Mouse (Mus musculus): ENCODE results near the gene Kmt2b. TPM values are rescaled to one million over a fixed set of nuclear protein-coding genes. Genes with fewer than 3 reads are reported as not detected.

The Kmt2b gene
- polyA plus RNA-seq, 1 experiment from 2014 or later, result 10.4 TPM

DNA sequence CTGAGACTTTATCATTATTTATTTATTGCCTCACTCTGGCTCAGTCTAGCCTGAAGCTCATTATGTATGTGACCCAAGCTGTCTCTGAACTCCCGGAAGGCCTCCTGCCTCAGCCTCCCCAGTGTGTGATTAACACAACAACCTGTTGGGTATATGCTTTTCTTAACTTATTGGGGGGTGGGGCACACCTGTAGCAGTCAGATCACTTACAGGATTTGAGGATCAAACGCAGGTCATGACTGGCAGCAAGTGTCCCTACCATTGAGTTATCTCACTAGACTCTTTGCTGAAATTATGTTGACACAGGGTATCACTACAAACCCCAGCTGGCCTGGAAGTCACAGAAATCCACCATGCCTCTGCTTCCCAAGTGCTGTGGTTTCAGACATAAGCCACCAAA is 28.2 kb downstream of the Kmt2b start:
- no peak for ATAC-seq (replicated peaks)
- H3K4me2 ChIP-seq (replicated peaks), result no peak overlapping the region
- peaks cover 32% of the 10 kb centered on the region for H3K36me3 ChIP-seq
- WGBS, result 64% methylated on average over 2 of the region's 2 CpGs
- peaks cover 35% of the 10 kb centered on the region for H3K4me1 ChIP-seq
- H3K9ac ChIP-seq (replicated peaks), result no peak overlapping the region
- no peaks in the 10 kb centered on the region for H3K9me3 ChIP-seq
- H3K4me3 ChIP-seq, result peak overlapping the region; percentile 68; the same call in 1 of the 2 replicates
- H3K27me3 ChIP-seq, result no peaks in the 10 kb centered on the region
- H3K27ac ChIP-seq (replicated peaks), result peak overlapping the region; percentile 62

GRCm38 (mm10) chr7:30559443-30559954 is 29.0 kb downstream of the Kmt2b start, which contains the start of gene Lin37:
TSS of gene Lin37 (minus strand) at chr7:30559838.
- under 1% methylated on average over 20 of the region's 20 CpGs for WGBS

GRCm38 (mm10) chr7:30558656-30559442 is 29.7 kb downstream of the Kmt2b start:
- Histone ChIP-seq H3K36me3 (peaks cover 34% of the 10 kb centered on the region), H3K9ac (replicated peaks) (peak overlapping the region; percentile 69), H3K4me3 (peak overlapping the region; percentile 68), H3K27ac (replicated peaks) (peak overlapping the region; percentile 62; the same call in 1 of the 2 replicates), H3K4me2 (replicated peaks) (peak overlapping the region; percentile 76), H3K4me1 (peaks cover 30% of the 10 kb centered on the region), H3K9me3 (no peaks in the 10 kb centered on the region), H3K27me3 (no peaks in the 10 kb centered on the region)
- 19% methylated on average over 12 of the region's 12 CpGs for WGBS
- 0 out of 2 replicates have a peak, but pooled peaks have one; percentile 0 for ATAC-seq (replicated peaks)

More at GRCm38 (mm10) chr7:30559443-30559954, 29.0 kb downstream of the Kmt2b start, which contains the start of gene Lin37:
- H3K27me3 ChIP-seq, result no peaks in the 10 kb centered on the region
- peak within 1 kb of the TSS; percentile 76 for H3K4me2 ChIP-seq (replicated peaks)
- H3K9ac ChIP-seq (replicated peaks), result peak within 1 kb of the TSS; percentile 69
- H3K4me3 ChIP-seq, result peak within 1 kb of the TSS; percentile 68
- peaks cover 31% of the 10 kb centered on the region for H3K36me3 ChIP-seq
- peaks cover 35% of the 10 kb centered on the region for H3K4me1 ChIP-seq
- peak; percentile 90 for ATAC-seq (replicated peaks)
- H3K9me3 ChIP-seq, result no peaks in the 10 kb centered on the region
- H3K27ac ChIP-seq (replicated peaks), result peak within 1 kb of the TSS; percentile 62

DNA sequence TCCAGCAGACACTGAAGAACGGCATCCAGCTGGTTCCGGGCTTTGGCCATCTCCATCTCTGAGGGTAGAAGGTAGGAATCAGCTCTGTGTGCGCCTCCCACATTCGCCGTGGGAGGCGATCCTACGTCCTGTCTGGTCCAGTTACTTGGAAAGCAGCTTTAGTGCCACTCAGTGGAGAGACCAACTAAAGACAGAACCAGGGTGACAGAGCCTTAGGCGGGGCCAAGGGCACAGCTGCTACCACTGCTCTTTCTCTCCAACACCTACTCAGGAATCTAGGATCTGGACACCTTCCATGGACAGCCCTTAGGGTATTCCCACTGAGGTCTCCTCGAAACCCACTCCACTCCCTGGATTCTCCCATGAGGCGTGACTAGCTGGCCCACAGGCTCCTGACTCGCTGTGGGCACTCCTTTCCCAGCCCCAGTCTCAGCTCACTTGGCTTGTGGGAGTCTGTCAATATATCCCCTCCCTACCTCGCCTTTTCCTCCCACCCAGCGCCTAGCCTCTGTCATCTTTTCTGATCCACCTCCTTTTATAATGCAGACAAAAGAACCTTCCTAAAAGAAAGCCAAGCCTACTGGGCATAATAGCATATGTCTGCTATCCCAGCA is 30.5 kb downstream of the Kmt2b start:
- 90% methylated on average over 13 of the region's 13 CpGs for WGBS
- H3K9me3 ChIP-seq, result no peaks in the 10 kb centered on the region
- peaks cover 34% of the 10 kb centered on the region for H3K36me3 ChIP-seq
- no peaks in the 10 kb centered on the region for H3K27me3 ChIP-seq
- H3K4me3 ChIP-seq, result 0 out of 2 replicates have a peak overlapping the region, but pooled peaks have one; percentile 1
- no peak for ATAC-seq (replicated peaks)
- H3K27ac ChIP-seq (replicated peaks), result no peak overlapping the region
- H3K9ac ChIP-seq (replicated peaks), result peak overlapping the region; percentile 69; the same call in 1 of the 2 replicates
- peaks cover 35% of the 10 kb centered on the region for H3K4me1 ChIP-seq
- no peak overlapping the region; the same call in 1 of the 2 replicates for H3K4me2 ChIP-seq (replicated peaks)

- H3K27ac ChIP-seq (replicated peaks), result no peak overlapping the region
- no peak overlapping the region for H3K4me2 ChIP-seq (replicated peaks)
- ATAC-seq (replicated peaks), result no peak
- peaks cover 35% of the 10 kb centered on the region for H3K4me1 ChIP-seq
- H3K27me3 ChIP-seq, result no peaks in the 10 kb centered on the region
- WGBS, result 95% methylated on average over 18 of the region's 18 CpGs
- no peak overlapping the region for H3K9ac ChIP-seq (replicated peaks)
- no peak overlapping the region for H3K4me3 ChIP-seq
- H3K9me3 ChIP-seq, result no peaks in the 10 kb centered on the region
- peaks cover 34% of the 10 kb centered on the region for H3K36me3 ChIP-seq
Observed at GRCm38 (mm10) chr7:30556894-30557536, 31.5 kb downstream of the Kmt2b start.

DNA sequence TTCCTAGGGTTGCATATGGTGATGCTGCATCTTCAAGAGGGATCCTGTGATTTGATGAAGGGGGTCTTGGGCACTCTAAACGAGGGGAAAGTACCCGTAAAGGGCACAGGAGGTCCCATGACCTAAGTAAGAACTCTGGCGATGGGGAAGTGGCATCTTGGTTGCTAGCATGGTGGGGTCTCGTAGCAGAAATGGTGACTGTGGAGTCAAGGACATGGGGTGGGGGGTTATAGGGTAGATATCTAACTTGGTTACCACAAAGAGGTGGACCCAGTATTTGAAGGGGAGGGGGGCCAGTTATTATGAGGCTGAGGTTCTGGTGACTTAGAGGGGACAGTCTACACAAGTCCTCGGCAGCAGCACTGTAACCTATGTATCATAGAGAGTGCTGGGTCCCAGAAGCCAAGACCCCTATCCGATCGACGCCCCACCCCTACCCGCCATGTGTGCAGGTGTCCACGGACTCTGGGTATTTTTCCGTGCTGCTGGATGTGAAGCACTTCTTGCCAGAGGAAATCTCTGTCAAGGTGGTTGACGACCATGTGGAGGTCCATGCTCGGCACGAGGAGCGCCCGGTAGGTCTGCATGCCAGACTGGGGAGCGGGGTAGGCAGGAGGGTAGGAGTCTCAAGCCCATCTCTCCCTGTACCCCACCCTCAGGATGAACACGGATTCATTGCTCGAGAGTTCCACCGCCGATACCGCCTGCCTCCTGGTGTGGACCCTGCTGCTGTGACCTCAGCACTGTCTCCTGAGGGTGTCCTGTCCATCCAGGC is 34.5 kb downstream of the Kmt2b start:
- Histone ChIP-seq H3K9ac (replicated peaks) (0 out of 2 replicates have a peak overlapping the region, but pooled peaks have one; percentile 54), H3K36me3 (peaks cover 32% of the 10 kb centered on the region), H3K9me3 (no peaks in the 10 kb centered on the region), H3K27ac (replicated peaks) (no peak overlapping the region), H3K27me3 (no peaks in the 10 kb centered on the region), H3K4me3 (peak overlapping the region; percentile 74; the same call in 1 of the 2 replicates), H3K4me1 (peaks cover 32% of the 10 kb centered on the region), H3K4me2 (replicated peaks) (peak overlapping the region; percentile 94; the same call in 1 of the 2 replicates)
- 87% methylated on average over 22 of the region's 22 CpGs for WGBS
- ATAC-seq (replicated peaks), result no peak

DNA sequence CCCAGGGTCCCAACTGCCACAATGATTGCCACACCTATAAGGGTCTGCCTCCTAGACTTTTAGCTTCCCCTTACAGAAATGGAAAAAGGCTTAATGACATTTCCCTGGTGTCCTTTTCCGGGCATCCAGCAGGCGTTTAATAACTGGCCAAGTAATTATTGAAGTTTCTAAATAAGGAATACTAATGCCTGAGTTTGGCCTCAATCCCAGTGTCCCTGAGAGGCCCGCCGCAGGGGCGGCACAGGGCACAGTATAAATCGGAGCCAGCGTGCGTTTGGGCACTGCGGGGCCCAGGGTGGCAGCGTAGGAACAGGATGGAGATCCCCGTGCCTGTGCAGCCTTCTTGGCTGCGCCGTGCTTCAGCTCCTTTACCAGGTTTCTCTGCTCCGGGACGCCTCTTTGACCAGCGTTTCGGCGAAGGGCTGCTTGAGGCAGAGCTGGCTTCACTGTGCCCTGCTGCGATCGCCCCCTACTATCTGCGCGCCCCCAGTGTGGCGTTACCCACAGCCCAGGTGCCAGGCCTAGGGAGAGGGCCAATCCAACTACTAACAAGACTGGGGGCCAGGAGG is 35.4 kb downstream of the Kmt2b start:
- Histone ChIP-seq H3K36me3 (peaks cover 37% of the 10 kb centered on the region), H3K4me3 (peak overlapping the region; percentile 74), H3K4me2 (replicated peaks) (peak overlapping the region; percentile 94), H3K9ac (replicated peaks) (peak overlapping the region; percentile 54), H3K9me3 (no peaks in the 10 kb centered on the region), H3K27ac (replicated peaks) (peak overlapping the region; percentile 99), H3K4me1 (peaks cover 23% of the 10 kb centered on the region), H3K27me3 (no peaks in the 10 kb centered on the region)
- WGBS, result 2% methylated on average over 23 of the region's 23 CpGs
- ATAC-seq (replicated peaks), result no peak

DNA sequence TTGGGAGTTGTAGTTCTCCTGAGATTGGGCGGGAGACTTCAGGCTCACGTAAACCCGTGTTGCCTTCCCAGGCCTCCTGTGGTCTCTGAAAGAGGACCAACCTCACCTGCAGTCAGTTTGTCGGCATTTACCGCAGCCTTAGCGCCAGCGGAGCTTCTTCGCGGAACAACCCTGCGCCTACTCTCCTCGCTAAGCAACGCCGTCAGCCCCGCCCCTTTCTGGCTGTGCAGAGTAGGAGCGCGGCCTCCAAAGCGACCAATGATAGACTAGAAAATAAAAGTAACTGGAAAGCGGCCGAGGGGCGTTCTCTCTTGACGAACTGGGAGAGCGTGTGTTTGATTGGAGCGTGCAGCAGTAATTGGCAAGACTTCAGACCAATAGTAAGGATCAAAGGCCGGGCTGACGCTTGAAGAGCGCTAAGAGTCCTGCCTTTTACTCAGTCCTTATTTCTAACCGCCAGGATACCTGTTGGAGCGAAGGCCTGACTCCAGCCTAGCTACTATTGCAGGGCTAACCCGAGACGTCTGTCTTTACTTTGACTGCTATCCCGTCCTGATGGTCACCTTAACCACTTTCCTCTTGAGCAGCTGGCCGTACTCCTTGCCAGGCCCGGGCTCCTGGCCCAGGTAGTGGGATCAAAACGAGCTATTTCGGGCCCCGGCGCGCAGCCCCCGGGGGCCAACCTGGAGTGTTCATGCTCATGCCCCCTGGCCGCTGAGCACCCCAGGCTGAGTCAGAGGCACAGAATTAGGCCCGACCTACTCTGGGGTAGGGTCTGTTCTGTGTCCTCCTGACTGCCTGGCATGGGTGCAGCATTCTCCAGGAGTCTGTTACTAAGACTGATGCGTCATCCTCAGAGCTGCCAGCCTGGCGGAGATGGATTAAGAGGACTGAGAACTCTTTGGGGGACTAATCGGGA is 36.2 kb downstream of the Kmt2b start, which contains the start of the genes Hspb6 and Proser3:
TSS of gene Hspb6 (plus strand) at position 77 of the 919 bp plus-strand sequence.
TSS of gene Proser3 (minus strand) at position 198 of the 919 bp plus-strand sequence.
- ATAC-seq (replicated peaks), result peak; percentile 96

DNA sequence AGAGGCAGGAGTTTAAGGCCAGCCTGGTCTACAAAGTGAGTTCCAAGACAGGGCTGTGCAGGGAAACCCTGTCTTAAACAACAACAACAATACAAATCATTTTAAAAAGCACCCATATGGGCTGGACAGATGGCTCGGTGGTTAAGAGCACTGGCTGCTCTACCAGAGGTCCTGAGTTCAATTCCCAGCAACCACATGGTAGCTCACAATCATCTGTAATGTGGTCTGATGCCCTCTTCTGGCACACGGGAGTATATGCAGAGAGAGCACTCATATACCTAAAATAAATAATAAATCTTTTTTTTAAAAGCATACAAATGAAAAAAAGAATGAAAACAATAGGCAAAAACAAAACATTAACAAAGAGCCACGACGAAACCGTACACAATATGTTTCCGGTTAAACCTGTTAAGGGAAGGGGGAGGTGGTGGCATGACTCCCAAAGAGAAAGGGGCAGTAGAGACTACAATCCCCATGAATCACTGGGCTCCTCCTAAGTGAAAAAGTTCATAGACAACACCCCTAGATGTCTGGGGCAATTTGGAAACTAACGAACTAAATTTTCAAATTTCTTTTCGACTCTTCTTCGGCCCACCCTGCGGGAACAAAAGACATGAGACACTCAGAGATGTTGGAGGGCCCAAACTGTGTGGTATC is 37.0 kb downstream of the Kmt2b start:
- peaks cover 21% of the 10 kb centered on the region for H3K4me1 ChIP-seq
- peaks cover 33% of the 10 kb centered on the region for H3K36me3 ChIP-seq
- WGBS, result 2% methylated on average over 10 of the region's 10 CpGs
- no peaks in the 10 kb centered on the region for H3K27me3 ChIP-seq
- peak overlapping the region; percentile 74 for H3K4me3 ChIP-seq
- H3K27ac ChIP-seq (replicated peaks), result peak overlapping the region; percentile 99
- H3K9me3 ChIP-seq, result no peaks in the 10 kb centered on the region
- peak overlapping the region; percentile 66 for H3K9ac ChIP-seq (replicated peaks)
- H3K4me2 ChIP-seq (replicated peaks), result peak overlapping the region; percentile 94
- ATAC-seq (replicated peaks), result peak; percentile 68

More for the DNA sequence above, 36.2 kb downstream of the Kmt2b start, which contains the start of the genes Hspb6 and Proser3:
- Histone ChIP-seq H3K27me3 (no peaks in the 10 kb centered on the region), H3K36me3 (peaks cover 41% of the 10 kb centered on the region), H3K4me3 (peak within 1 kb of the TSS; percentile 74), H3K27ac (replicated peaks) (peak within 1 kb of the TSS; percentile 99), H3K4me1 (peaks cover 21% of the 10 kb centered on the region), H3K9me3 (no peaks in the 10 kb centered on the region), H3K4me2 (replicated peaks) (peak within 1 kb of the TSS; percentile 94), H3K9ac (replicated peaks) (peak within 1 kb of the TSS; percentile 66)
- WGBS, result 1% methylated on average over 44 of the region's 44 CpGs
